Mouse (Mus musculus): ENCODE data around the gene Tspan31. TPM values are rescaled to one million over a fixed set of nuclear protein-coding genes. Genes with fewer than 3 reads are reported as not detected.
"Not testable (repeated sequence)": the region's sequence is repeated elsewhere in the genome, so short reads cannot be mapped to it uniquely, and the experiment has no call there.

Gene Tspan31
- polyA plus RNA-seq, 1 experiment = 73.8 TPM

DNA sequence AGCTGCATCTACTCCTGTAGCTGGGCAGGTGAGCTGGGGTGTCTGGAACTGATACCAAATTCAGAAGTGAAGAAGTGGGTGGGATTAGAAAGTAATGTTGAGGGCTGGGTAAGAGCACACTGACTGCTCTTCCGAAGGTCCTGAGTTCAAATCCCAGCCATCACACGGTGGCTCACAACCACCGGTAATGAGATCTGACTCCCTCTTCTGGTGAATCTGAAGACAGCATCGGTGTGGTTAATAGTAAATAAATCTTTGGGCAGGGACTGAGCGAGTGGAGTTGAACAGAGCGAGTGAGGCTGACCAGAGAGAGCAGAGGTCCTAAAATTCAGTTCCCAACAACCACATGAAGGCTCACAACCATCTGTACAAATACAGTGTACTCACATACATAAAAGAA lies 15.6 kb upstream of the Tspan31 start:
- WGBS = 54% methylated on average over 6 of the region's 6 CpGs
- no peak for DNase-seq (ENCODE audit: low read depth, low spot score)

DNA sequence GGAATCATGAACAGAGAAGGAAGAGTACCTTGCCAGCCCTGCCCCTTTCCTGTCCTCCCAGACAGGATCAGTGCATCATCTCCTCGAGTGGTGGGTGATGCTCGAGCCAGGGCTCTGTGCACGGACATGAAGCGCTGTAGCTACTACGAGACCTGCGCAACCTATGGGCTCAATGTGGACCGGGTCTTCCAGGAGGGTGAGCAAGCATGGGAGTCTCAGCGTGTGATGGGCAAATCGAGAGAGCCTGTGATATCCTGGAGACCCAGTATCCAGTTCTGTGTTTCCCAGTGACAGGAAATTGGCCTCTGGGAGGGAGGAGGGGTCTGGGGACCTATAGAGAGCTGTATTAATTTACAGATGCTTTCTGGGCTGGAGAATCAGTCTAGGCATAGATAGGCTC lies 15.0 kb upstream of the Tspan31 start:
- 79% methylated on average over 9 of the region's 9 CpGs for WGBS
- DNase-seq (ENCODE audit: low read depth, low spot score) = no peak

DNA sequence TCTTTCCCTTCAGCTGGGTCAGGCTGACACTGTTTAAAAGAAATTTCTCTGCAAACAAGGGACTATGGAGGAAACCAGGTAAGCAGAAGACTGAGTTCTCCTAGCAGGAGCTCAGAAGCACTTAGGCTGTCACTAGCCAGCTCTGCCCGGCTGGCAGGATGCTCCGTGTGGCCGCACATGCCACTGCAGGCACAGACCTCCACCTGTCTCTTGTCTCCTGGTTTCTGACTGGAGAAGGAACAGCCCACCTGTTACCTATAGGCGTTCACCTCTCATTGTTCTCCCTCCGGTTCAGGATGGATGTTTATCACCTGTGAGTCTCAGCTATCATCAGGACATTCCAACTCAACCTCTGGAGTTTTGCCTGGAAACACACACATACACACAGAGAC lies 13.8 kb upstream of the Tspan31 start:
- no peak for DNase-seq (ENCODE audit: low read depth, low spot score)
- WGBS = 32% methylated on average over 5 of the region's 5 CpGs

DNA sequence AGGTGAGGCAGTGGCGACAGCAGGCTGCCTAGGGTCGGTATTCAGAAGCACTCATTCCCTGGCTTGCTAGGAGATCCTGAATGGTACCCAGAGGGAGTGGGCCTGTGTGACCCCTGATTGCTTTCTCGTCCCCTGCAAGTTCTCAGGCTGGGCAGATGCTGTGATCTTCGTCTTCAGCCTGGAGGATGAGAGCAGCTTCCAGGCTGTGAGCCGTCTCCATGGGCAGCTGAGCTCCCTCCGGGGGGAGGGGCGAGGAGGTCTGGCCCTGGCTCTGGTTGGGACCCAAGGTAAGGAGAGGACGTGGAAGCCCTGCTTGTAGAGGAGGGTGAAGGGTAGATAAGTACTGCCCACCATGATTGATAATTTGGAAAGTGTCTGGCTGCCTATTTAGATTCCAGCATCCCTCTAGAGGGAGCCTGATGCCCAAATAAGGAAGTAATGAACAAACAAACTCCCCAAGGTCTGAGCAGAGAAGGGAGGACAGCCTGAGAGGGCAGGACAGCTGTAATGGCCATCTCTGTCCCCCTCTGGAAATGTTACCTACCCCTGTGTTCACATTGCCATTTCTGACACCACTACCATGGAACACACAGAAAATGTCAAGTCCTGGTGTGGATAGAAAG lies 13.3 kb upstream of the Tspan31 start:
- WGBS = 36% methylated on average over 8 of the region's 8 CpGs
- no peak for DNase-seq (ENCODE audit: low read depth, low spot score)

DNA sequence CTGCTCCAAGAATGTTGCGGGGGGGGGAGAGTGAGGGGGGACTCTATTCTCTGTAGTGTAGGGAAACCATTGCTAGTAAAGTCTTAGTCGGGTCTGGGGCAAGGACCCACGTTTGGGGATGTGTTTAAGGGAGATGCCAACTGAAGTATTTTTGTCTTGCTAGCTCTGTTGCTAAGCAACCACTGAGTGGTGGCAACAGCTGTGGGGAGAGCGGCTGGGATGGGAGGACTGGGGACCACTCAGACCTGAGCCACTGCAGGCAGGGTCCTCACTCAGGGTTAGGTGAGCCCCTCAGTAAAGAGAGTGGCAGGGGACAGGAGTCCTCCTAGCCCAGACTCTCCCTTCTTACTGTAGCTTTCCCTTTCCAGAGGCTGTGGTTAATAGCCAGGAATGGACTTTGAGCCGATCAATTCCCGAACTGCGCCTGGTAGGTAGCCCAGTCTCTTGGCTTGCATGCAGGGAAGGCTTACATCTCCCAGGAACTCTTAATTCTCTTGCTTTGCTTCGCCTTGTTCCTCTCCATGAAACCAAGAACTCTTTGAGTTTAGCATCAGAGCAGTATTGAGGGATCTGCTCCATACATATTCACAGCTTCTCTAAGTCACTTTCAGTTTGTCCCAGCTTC lies 12.0 kb upstream of the Tspan31 start:
- WGBS = 13% methylated on average over 8 of the region's 8 CpGs
- DNase-seq (ENCODE audit: low read depth, low spot score) = no peak

DNA sequence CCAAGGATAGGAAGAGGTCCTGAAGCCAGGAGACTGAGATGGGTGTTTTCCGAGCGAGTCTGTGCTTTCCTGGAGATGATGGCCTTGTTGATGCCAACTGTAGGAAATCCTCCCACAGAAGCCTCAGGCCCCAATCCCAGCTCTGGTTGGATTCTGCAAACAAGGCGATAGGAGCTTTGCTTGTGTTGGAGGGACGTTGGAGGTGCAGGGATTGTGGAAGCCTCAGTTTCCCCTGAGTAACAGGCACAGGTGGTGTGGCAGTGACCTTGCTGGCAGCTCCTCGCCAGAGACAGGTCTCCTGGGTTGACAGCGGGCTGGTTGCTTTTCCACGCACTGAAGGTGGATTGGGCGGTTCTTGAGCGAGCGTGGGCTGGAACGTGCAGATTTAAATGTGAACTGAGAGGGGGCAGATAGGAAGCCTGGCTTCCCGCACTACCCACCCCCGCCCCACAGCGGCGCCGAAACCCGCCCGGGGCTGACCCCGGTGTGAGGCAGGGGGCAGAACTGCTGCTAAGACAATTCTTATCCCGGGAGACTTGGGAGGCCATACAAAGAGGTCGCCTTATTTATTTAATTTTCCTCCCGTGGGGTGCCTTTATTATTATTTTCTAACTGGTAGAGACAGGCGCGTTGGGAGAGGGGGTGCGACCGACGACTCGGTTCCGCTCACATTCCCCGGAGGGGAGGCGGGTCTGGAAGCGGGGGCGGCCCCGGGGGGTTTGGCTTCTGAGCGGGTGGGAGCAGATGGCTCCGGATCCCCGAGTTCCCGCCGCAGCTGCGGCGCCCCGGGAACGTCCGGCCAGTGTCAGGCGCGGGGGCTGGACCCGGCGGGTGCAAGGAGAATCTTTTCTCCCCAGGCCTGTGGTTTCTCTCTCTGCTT lies 11.1 kb upstream of the Tspan31 start:
- 14% methylated on average over 48 of the region's 48 CpGs for WGBS
- no peak for DNase-seq (ENCODE audit: low read depth, low spot score)

DNA sequence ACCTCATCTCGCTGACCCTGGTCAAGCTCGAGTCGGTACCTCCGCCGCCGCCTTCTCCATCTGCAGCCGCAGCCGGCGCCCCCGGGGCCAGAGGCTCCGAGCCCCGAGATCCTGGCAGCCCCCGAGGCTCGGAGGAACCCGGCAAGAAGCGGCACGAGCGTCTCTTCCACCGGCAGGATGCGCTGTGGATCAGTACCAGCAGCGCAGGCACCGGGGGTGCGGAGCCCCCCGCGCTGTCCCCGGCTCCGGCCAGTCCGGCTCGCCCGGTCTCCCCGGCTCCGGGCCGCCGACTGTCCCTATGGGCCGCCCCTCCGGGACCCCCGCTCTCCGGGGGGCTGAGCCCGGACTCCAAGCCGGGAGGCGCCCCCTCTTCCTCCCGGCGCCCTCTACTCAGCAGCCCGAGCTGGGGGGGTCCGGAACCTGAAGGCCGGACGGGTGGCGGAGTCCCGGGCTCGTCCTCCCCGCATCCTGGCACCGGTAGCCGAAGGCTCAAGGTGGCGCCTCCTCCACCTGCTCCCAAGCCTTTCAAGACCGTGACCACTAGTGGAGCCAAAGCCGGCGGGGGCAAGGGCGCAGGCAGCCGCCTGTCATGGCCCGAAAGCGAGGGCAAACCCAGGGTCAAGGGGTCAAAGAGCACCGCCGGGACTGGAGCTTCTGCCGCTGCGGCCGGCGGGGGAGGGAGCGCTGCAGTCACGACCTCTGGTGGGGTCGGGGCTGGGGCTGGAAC lies 9.8 kb upstream of the Tspan31 start:
- WGBS = 13% methylated on average over 70 of the region's 70 CpGs
- DNase-seq (ENCODE audit: low read depth, low spot score) = no peak

DNA sequence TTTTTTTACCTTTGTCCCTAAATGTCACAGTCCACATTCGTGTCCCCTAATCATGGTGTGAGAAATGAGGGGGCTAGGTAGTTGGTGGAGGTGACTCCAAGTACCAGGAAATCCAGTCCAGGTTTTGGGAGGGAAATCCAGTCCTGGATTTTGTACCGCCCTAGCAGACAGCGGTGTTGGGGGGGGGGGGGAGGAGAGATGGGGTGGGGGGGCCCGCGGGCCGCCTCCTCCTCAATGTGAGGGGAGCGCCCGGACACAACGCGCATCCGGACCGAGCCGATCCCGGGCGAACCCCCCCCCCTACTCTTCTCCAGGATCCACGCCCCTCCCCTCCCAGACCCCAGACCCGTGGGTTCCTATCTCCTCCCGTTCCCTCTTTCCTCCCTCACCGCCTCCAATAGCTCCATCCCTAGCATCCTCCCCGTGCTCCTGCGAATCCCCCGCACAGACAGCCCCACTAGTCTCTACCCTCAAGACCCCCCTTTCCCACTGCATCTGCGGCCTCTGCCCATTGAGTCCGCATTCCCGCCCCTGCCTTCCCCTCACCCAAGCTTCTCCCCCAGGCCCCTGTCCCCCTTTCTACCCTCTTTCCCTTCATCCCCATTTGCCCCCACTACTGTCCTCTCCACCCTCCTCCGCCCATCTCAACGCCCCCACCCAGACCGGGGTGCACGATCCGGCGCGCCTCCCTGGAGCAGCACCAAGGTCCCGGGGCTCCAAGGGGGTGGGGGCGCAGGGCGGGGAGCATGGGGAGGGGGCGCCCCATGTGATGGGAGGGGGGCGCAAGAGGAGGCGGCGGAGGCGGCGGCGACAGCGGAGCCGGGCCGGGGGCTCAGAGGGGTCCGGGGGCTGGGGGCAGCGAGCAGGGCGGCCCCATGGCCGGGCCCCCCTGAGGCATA lies 8.9 kb upstream of the Tspan31 start:
- 10% methylated on average over 38 of the region's 49 CpGs for WGBS
- DNase-seq (ENCODE audit: low read depth, low spot score) = no peak

DNA sequence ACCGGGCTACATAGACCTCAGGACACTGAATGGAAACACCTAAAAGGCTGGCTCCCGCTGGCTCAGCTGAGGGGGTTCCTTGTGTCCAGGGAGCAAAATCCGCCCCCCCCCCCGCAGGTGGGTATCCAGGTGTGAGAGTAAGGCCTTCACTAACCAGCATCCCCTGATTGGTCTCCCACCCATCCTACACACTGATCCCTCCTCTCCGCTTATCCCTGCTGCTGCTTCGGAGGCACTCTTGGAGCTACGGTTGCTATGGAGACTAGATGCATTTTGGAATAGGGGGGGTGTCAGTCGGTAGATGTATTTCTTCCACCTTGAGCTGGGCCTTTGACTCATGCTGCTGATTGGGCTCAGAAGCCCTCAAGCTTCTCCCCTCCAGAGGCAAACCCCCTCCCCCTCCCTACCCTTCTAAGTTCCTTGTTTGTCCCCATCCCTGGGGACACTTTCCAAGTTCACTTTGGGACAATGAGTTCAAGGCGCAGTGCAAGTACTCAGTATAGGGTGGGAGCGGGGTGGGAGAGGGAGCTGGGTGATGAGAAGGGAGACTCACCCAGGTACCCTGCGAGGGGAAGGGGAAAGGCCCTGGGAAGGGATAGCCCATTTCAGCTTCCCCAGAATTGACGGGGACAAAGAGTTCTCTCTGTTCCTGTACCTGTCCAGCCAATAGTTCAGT lies 8.1 kb upstream of the Tspan31 start:
- 15% methylated on average over 12 of the region's 12 CpGs for WGBS
- no peak for DNase-seq (ENCODE audit: low read depth, low spot score)

DNA sequence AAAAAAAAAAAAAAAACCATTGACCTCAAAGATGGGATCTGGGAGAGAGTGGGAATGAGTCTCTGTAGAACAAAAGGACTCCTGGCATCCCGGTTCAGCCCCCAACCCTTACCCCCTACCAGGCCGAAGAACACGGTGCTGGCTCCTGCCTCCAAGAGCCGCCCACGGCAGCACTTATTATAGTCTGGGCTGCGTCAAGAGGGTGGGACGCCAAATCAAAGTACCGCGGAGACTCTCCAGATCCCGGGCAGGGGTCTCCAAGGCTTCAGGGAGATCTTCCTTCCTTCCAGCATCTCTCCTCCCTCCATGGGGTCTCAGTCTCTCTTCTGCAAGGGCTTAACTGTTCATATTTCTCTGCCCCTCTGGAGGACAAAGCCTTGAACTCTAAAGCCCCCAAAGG lies 7.5 kb upstream of the Tspan31 start:
- DNase-seq (ENCODE audit: low read depth, low spot score) = no peak
- WGBS = 21% methylated on average over 10 of the region's 10 CpGs

DNA sequence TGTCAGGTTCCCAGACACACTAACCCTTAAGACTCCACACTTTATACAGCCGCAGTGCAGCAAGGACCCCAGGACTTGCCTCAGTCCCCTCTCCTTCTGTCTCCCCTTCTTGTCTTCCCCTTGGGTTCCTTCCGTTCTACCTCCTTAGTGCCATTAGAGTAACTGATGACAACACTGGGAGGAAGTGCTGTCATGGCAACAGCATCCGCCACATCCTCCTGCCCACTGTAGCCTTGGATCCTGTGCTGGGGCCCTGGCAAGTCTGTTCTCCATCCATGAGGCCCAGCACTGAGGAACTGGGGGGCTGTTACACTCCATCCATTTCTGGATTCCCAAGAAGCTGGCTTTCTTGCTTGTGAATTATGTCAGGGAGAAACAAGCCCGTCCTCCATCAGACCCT lies 6.0 kb upstream of the Tspan31 start:
- 41% methylated on average over 4 of the region's 4 CpGs for WGBS
- DNase-seq (ENCODE audit: low read depth, low spot score) = no peak

DNA sequence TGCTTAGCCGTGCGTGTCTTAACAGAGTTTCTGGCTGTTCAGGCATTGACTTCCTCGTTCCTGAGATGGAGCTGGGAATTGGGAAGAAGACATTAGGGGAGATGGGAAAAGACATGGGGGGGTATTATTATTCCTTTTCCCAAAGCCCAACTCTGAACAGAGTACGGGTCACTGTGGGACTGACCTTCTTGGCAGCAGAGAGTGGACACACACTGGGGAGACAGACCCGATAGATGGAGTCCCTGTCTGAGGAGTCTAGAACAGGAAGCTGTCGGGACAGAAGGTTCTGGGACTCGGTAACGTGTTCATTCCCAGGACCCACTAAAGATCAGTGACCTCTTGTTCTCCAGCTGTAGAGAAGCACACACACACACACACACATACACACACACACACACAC lies 5.6 kb upstream of the Tspan31 start:
- WGBS = 54% methylated on average over 8 of the region's 8 CpGs
- no peak for DNase-seq (ENCODE audit: low read depth, low spot score)

DNA sequence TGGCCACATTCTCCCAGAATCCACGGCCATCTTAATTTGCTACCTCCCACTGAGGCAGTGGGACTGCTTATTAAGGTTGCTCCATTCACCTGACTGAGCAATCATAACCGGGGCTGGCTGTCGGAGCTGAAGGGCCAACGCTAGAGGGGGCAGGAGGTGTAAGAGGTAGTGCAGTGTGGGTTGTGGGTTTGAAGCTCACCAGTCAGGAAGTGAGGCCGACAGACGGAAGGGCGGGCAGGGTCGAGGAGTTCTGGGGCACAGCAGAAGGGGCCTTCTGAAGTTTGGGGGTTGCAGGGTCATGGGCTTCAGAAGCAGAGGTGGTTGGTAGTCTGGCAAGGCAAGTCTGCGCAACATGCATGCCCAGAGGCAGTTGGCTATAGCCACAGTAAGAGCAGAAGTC lies 5.0 kb upstream of the Tspan31 start, which contains the start of gene Agap2:
Gene Agap2 (plus strand): TSS at position 205 of the 400 bp plus-strand sequence.
- WGBS = 58% methylated on average over 9 of the region's 9 CpGs
- no peak for DNase-seq (ENCODE audit: low read depth, low spot score)

DNA sequence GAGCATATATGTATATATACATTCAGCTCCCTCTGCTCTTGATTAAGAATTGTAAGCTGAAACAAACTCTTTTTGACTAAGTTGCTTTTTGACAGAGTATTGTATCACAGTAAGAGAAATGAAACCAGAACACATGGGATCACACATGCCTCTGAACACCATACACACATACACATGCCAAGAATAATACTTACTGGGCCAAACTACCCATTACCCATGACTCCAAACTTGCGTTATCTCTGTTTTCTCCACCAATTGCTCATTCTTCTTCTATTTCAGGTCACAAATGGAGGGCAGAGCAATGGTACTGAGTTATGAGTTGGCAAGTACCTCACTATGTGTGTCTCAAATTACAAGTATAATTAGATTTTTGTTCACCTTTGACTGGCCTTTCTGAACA lies 3.9 kb upstream of the Tspan31 start:
- 91% methylated on average over 1 of the region's 1 CpGs for WGBS
- DNase-seq (ENCODE audit: low read depth, low spot score) = no peak

DNA sequence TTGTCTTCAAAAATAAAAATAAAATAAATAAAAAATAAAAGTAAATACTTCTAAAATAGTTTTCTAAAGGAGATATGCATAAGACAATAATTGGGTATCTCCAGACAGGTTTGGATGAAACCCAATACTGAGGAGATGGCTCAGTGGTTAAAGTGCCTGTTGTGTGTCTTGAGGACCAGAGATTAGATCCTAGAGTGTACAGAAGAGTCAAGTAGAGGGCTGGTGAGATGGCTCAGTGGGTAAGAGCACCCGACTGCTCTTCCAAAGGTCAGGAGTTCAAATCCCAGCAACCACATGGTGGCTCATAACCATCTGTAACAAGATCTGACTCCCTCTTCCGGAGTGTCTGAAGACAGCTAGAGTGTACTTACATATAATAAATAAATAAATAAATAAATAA lies 2.9 kb upstream of the Tspan31 start:
- 72% methylated on average over 2 of the region's 2 CpGs for WGBS
- DNase-seq (ENCODE audit: low read depth, low spot score) = not testable (repeated sequence)

DNA sequence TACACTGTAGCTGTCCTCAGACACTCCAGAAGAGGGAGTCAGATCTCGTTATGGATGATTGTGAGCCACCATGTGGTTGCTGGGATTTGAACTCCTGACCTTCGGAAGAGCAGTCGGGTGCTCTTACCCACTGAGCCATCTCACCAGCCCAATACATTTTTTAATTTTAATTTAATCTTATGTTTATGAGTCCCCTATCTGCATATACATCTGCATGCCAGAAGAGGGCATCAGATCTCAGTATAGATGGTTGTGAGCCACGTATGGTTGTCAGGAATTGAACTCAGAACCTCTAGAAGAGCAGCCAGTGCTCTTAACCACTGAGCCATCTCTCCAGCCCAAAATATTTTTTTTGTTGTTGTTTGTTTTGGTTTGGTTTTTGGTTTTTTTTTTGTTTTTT lies 2.2 kb upstream of the Tspan31 start:
- DNase-seq (ENCODE audit: low read depth, low spot score) = not testable (repeated sequence)
- WGBS = 76% methylated on average over 4 of the region's 4 CpGs

DNA sequence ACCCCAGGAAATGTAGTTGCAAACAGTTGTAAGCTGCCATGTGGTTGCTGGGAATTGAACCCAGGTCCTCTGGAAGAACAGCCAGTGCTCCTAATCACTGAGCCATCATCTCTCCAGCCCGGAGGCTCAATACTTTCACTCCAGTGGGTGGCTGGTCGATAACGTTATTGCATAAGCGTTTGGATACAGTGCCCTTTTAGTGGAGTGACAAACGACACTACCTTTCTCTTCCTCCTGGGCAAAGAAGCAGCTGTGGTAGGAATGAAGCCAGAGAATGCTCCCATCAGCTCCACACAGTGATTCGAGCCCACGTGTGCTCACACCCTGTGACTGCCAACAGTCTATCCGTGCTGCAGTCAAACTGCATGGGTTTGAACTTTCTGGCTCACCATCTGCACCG lies 1.1 kb upstream of the Tspan31 start:
- no peak for DNase-seq (ENCODE audit: low read depth, low spot score)
- WGBS = 50% methylated on average over 9 of the region's 9 CpGs

DNA sequence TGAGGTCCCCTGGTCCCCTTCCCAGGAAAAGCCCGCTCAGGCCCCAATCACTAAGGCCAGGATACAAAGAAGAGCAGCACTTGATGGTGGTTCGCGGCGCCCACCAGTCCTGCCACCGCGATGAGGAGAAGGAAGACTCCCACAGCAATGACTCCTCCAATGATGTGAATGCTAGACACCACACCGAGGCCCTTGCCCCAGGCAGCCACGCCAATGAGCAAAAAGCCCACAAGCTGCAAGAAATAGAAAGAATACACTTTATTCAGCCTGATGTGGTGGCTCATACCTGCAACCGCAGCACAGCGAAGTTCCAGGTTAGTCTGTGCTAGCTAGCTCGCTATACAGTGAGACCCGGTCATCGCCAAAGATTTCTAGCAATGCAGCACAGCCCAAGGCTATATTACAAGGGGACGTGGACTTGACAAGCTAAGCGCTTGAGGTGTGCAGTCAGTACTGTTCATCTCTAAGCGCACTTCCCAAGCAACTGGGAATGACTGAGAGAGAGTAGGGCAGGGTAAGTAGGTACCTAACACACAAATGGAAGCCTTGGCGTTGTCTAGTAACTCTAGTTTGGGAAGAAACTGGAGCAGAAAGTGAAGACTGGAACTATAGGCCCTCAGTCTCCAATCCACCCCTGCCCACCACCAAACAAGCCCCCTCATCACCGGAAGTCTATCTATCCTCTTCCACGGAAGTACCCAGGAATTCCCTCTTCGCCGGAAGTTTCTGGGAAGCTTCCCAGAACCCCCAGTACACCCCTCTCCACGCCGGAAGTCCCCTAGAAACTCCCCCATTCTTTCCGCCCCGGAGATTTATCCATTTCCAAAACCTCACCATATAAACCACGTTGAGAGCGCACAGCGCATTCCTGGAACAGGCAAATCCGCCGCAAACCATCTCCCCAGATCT lies 529 bp downstream of the Tspan31 start:
- DNase-seq (ENCODE audit: low read depth, low spot score) = no peak

More for the DNA sequence above, 529 bp downstream of the Tspan31 start:
- 2% methylated on average over 30 of the region's 30 CpGs for WGBS

Data from large intestine, adult 2 months (tissue).